Mouse (Mus musculus) small intestine, adult 2 months (tissue): ENCODE results near the gene Abt1. TPM values are rescaled to one million over a fixed set of nuclear protein-coding genes. Genes with fewer than 3 reads are reported as not detected.

Experiments used
- H3K27ac ChIP-seq: fragments of 200-500 bp; 2 replicates; pipeline ENCODE4 v1.5.1; 2012; ENCODE audit warnings: low read depth, low read length, control low read depth, inconsistent platforms; ENCODE audit not compliant: insufficient read depth
- H3K27me3 ChIP-seq: fragments of 200-500 bp; 2 replicates; pipeline ENCODE4 v1.6.1; 2012; ENCODE audit warnings: mild to moderate bottlenecking, moderate library complexity, low read length, inconsistent platforms; ENCODE audit not compliant: control insufficient read depth, insufficient read depth
- H3K36me3 ChIP-seq: fragments of 200-500 bp; 2 replicates; pipeline ENCODE4 v1.6.1; 2012; ENCODE audit warnings: mild to moderate bottlenecking, low read length, control low read depth, inconsistent platforms; ENCODE audit not compliant: control insufficient read depth, insufficient read depth
- H3K4me1 ChIP-seq: fragments of 200-500 bp; 2 replicates; pipeline ENCODE4 v1.6.1; 2012; ENCODE audit warnings: low read length, inconsistent platforms, mixed read lengths; ENCODE audit not compliant: control insufficient read depth, insufficient read depth, insufficient read length
- H3K4me3 ChIP-seq: fragments of 200-500 bp; 2 replicates; pipeline ENCODE4 v1.5.1; 2012; ENCODE audit warnings: low read depth, mild to moderate bottlenecking, control low read depth, inconsistent platforms, low read length, moderate library complexity
- CTCF ChIP-seq: fragments of 200-500 bp; IDR thresholded peaks from 2 replicates; pipeline ENCODE4 v1.5.1; 2012; ENCODE audit warnings: low read depth, mild to moderate bottlenecking, control low read depth, inconsistent platforms, low read length, moderate library complexity, mixed read lengths; ENCODE audit not compliant: insufficient replicate concordance, insufficient read length; ENCODE audit errors: extremely low read depth
- POLR2A ChIP-seq: fragments of 200-500 bp; IDR thresholded peaks from 2 replicates; pipeline ENCODE4 v1.6.1; 2012; ENCODE audit warnings: low read depth, mild to moderate bottlenecking, control low read depth, inconsistent platforms, low read length, moderate library complexity
- WGBS: fragments of 180-500 bp; shearing (Covaris S2); methylation state at CpG from one replicate; pipeline ENCODE4 v1.1.7; 2018; 5-methylcytosine and 5-hydroxymethylcytosine counted together
- polyA plus RNA-seq: library from polyadenylated mRNA; depleted of rRNA; stranded (reverse); fragments of >200 nt; gene quantifications from 2 replicates; pipeline ENCODE4 v1.2.3, GENCODE M21; 2012

Abt1 gene
- polyA plus RNA-seq, 1 experiment, result 1.2 TPM

- Histone ChIP-seq H3K36me3 (peaks cover 16% of the 10 kb centered on the region), H3K27me3 (no peaks in the 10 kb centered on the region), H3K4me1 (peaks cover 3% of the 10 kb centered on the region; the same call in 1 of the 2 replicates), H3K27ac (no peak overlapping the region), H3K4me3 (no peak overlapping the region)
- TF ChIP-seq POLR2A (no peak), CTCF (no peak)
- 94% methylated on average over 16 of the region's 16 CpGs for WGBS
Measured at GRCm38 (mm10) chr13:23422351-23422750, 1.3 kb downstream of the Abt1 start.

GRCm38 (mm10) chr13:23412630-23413521 is 10.8 kb downstream of the Abt1 start:
- WGBS, result 14% methylated on average over 28 of the region's 28 CpGs
- H3K27ac ChIP-seq, result no peak overlapping the region

DNA sequence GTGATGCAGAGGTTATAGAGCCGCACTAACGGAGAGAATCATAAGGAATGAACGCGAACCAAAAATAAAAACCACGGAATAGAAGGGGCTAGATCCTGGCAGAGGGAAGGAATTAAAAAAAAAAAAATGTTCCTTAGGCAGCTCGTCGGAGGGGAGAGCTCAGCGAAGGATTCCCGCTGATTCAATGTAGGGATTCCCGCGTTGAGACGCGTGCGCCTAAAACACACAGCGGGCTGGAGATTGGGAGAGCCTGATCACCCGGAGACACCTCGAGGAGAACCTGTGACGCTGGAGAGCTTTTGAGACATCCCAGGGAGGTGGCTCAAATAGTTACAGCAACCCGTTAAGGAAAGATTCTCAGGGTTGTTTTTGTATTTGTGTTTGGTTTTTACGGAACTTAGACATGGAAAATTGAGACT is 11.4 kb downstream of the Abt1 start:
- TF ChIP-seq POLR2A (no peak), CTCF (no peak)
- Histone ChIP-seq H3K4me3 (peak overlapping the region; percentile 24), H3K27ac (no peak overlapping the region), H3K4me1 (peaks cover 10% of the 10 kb centered on the region), H3K36me3 (no peaks in the 10 kb centered on the region), H3K27me3 (peaks cover 10% of the 10 kb centered on the region; the same call in 1 of the 2 replicates)
- WGBS, result 3% methylated on average over 20 of the region's 20 CpGs

More at GRCm38 (mm10) chr13:23412630-23413521, 10.8 kb downstream of the Abt1 start:
- Histone ChIP-seq H3K27me3 (peaks cover 10% of the 10 kb centered on the region; the same call in 1 of the 2 replicates), H3K36me3 (no peaks in the 10 kb centered on the region), H3K4me3 (peak overlapping the region; percentile 24; the same call in 1 of the 2 replicates), H3K4me1 (peaks cover 10% of the 10 kb centered on the region)
- no peak for TF ChIP-seq CTCF
- TF ChIP-seq POLR2A, result no peak

DNA sequence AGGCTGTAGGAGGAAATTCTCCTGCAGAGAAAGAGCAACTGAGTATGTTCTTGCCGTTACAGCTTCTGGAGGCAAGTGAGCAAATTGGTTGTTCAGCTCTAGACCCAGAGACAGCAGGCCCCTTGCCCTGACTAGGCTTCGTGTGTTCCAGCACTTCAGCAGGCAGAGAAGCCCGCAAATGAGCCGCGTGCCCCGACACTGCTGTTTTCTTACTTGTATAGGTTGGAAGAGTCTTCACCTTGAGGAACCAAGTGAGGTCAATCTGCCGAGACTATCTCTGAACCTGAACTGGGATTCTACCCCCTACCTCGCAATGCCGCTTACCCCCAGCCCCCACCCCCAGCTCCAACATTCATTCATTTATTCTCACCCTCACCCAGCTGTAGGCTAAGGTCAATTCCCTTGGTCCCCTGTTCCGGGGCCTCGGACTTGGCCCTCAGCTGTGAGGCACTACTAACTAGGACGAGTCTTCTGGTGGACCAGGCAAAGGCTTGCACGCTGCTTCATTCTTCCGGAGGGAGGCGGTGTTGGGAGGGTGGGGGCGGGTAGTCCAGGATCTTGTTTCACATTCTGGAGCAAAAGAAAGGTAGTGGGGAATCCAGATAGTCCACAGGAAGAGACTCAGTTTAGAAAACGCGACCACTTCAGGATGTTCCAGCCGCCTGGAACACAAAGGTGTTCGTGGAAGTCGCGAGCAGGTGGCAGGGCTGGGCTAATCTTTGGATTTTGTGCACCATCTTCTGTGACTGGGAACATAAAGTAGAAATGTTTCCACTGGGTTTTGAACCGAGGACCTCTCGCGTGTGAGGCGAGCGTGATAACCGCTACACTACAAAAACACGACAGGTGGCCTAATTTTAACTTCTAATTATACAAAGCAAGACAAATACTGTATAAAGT is 12.1 kb downstream of the Abt1 start:
- Histone ChIP-seq H3K4me1 (peaks cover 10% of the 10 kb centered on the region), H3K27me3 (peaks cover 10% of the 10 kb centered on the region; the same call in 1 of the 2 replicates), H3K36me3 (no peaks in the 10 kb centered on the region), H3K27ac (no peak overlapping the region), H3K4me3 (no peak overlapping the region)
- TF ChIP-seq POLR2A, result no peak
- TF ChIP-seq CTCF, result no peak
- WGBS, result 24% methylated on average over 29 of the region's 29 CpGs

- Histone ChIP-seq H3K27ac (no peak overlapping the region), H3K27me3 (peaks cover 10% of the 10 kb centered on the region; the same call in 1 of the 2 replicates), H3K36me3 (no peaks in the 10 kb centered on the region), H3K4me3 (no peak overlapping the region), H3K4me1 (peaks cover 10% of the 10 kb centered on the region)
- WGBS, result 77% methylated on average over 9 of the region's 9 CpGs
- TF ChIP-seq POLR2A, result no peak
- TF ChIP-seq CTCF, result no peak
Measured at GRCm38 (mm10) chr13:23410632-23411031, 13.0 kb downstream of the Abt1 start.

DNA sequence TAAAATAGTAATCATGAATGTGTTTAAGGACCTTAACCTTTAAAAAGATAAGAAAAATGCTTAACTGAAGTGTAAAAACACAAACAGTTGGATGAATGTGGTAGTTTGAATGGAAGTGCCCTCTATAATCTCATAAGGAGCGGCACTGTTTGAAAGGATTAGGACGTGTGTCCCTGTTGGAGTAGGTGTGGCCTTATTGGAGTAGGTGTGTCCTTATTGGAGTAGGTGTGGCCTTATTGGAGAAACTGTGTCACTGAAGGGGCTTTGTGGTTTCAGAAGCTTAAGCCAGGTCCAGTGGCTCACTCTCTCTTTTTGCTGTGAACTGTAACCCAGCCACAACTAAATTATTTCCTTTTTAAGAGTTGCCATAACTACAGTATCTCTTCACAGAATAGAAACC is 21.0 kb downstream of the Abt1 start:
- WGBS, result 45% methylated on average over 2 of the region's 2 CpGs
- no peak for TF ChIP-seq CTCF
- no peak for TF ChIP-seq POLR2A

More for the DNA sequence above, 21.0 kb downstream of the Abt1 start:
- no peaks in the 10 kb centered on the region for H3K4me1 ChIP-seq
- no peak overlapping the region for H3K4me3 ChIP-seq
- H3K27me3 ChIP-seq, result peaks cover 15% of the 10 kb centered on the region
- H3K27ac ChIP-seq, result no peak overlapping the region
- H3K36me3 ChIP-seq, result no peaks in the 10 kb centered on the region
